Mouse (Mus musculus): Measurements from ENCODE around the gene Kcnj1.

The Kcnj1 gene

GRCm38 (mm10) chr9:32372202-32372601 lies at the start of gene Kcnj1:
Kcnj1 (plus strand) TSS chr9:32372493.
- DNase-seq (ENCODE audit: low read depth, low spot score), result no peak

- no peak for DNase-seq (ENCODE audit: low read depth, low spot score)
These were observed 48.7 kb upstream of the Kcnj1 start for GRCm38 (mm10) chr9:32323610-32324009.

- DNase-seq (ENCODE audit: low read depth, low spot score), result no peak
These were observed 43.5 kb upstream of the Kcnj1 start for GRCm38 (mm10) chr9:32328777-32329176.

- DNase-seq (ENCODE audit: low read depth, low spot score), result no peak
These were observed 41.1 kb upstream of the Kcnj1 start for GRCm38 (mm10) chr9:32331162-32331561.

GRCm38 (mm10) chr9:32335389-32336150 lies 36.7 kb upstream of the Kcnj1 start:
- DNase-seq (ENCODE audit: low read depth, low spot score), result no peak

- DNase-seq (ENCODE audit: low read depth, low spot score), result no peak
These were observed 31.5 kb upstream of the Kcnj1 start for GRCm38 (mm10) chr9:32340831-32341230.

- no peak for DNase-seq (ENCODE audit: low read depth, low spot score)
These were observed 29.4 kb upstream of the Kcnj1 start for GRCm38 (mm10) chr9:32342929-32343328.

- no peak for DNase-seq (ENCODE audit: low read depth, low spot score)
These were observed 28.2 kb upstream of the Kcnj1 start, which contains the start of gene Kcnj5 for GRCm38 (mm10) chr9:32344051-32344450. Kcnj5 (minus strand) TSS chr9:32344350.

GRCm38 (mm10) chr9:32344489-32344888 lies 27.8 kb upstream of the Kcnj1 start:
- no peak for DNase-seq (ENCODE audit: low read depth, low spot score)

- DNase-seq (ENCODE audit: low read depth, low spot score), result no peak
These were observed 24.2 kb upstream of the Kcnj1 start for GRCm38 (mm10) chr9:32348096-32348495.

GRCm38 (mm10) chr9:32349344-32349743 lies 22.9 kb upstream of the Kcnj1 start:
- DNase-seq (ENCODE audit: low read depth, low spot score), result no peak

- peak; percentile 48 for DNase-seq (ENCODE audit: low read depth, low spot score)
These were observed 22.0 kb upstream of the Kcnj1 start for GRCm38 (mm10) chr9:32350332-32350731.

GRCm38 (mm10) chr9:32360770-32361169 lies 11.5 kb upstream of the Kcnj1 start:
- no peak for DNase-seq (ENCODE audit: low read depth, low spot score)

GRCm38 (mm10) chr9:32368812-32369211 lies 3.5 kb upstream of the Kcnj1 start:
- no peak for DNase-seq (ENCODE audit: low read depth, low spot score)

- no peak for DNase-seq (ENCODE audit: low read depth, low spot score)
These were observed 2.9 kb upstream of the Kcnj1 start for GRCm38 (mm10) chr9:32369388-32369787.

- no peak for DNase-seq (ENCODE audit: low read depth, low spot score)
These were observed 1.4 kb downstream of the Kcnj1 start for GRCm38 (mm10) chr9:32373656-32374055.

- DNase-seq (ENCODE audit: low read depth, low spot score), result no peak
These were observed 3.7 kb downstream of the Kcnj1 start for GRCm38 (mm10) chr9:32376031-32376430.

GRCm38 (mm10) chr9:32376863-32377590 lies 4.7 kb downstream of the Kcnj1 start:
- no peak for DNase-seq (ENCODE audit: low read depth, low spot score)

GRCm38 (mm10) chr9:32384906-32385305 lies 12.6 kb downstream of the Kcnj1 start:
- no peak for DNase-seq (ENCODE audit: low read depth, low spot score)

- no peak for DNase-seq (ENCODE audit: low read depth, low spot score)
These were observed 15.8 kb downstream of the Kcnj1 start for GRCm38 (mm10) chr9:32388120-32388519.

GRCm38 (mm10) chr9:32391092-32391491 lies 18.8 kb downstream of the Kcnj1 start:
- DNase-seq (ENCODE audit: low read depth, low spot score), result no peak

GRCm38 (mm10) chr9:32391701-32392100 lies 19.4 kb downstream of the Kcnj1 start:
- no peak for DNase-seq (ENCODE audit: low read depth, low spot score)

GRCm38 (mm10) chr9:32392716-32393115 lies 20.4 kb downstream of the Kcnj1 start:
- DNase-seq (ENCODE audit: low read depth, low spot score), result no peak
